Comparison of ENCODE assay signal across 8 mouse cellular contexts in genomic region chr1:105991931-105992837, GRCm38 (mm10). TPM values are rescaled to one million over a fixed set of nuclear protein-coding genes. Genes with fewer than 3 reads are reported as not detected.
DNase-seq lines count a peak whose midpoint lies in the region; ATAC-seq lines count a peak whose summit lies in the region.

No protein-coding gene starts in this region.

- peaks cover 67% of the 10 kb centered on the region for H3K4me1 ChIP-seq in erythroblast, embryonic 14.5 days (ENCODE audit: control insufficient read depth)
- peaks cover 31% of the 10 kb centered on the region for H3K4me1 ChIP-seq in embryonic facial prominence, embryonic 15.5 days

- no peaks in the 10 kb centered on the region for H3K27me3 ChIP-seq in erythroblast, embryonic 14.5 days (ENCODE audit: control insufficient read depth)
- H3K27me3 ChIP-seq in embryonic facial prominence, embryonic 15.5 days, result no peaks in the 10 kb centered on the region

- peak overlapping the region; percentile 96 for H3K4me2 ChIP-seq in embryonic facial prominence, embryonic 15.5 days (replicated peaks)

- WGBS in embryonic facial prominence, embryonic 15.5 days, result 28% methylated on average over 17 of the region's 17 CpGs

- DNase-seq in 416B (ENCODE audit: low read depth) (peak; percentile 46), liver (peak; percentile 12)
- no peak for DNase-seq in layer of hippocampus, adult 9-11 months
- no peak for DNase-seq in gastrocnemius, postnatal 4 days (ENCODE audit: low spot score in 2 of 2)
- DNase-seq in thymus, postnatal 14 days, result no peak

- H3K9me3 ChIP-seq in erythroblast, embryonic 14.5 days (ENCODE audit: control insufficient read depth, low read length), result no peaks in the 10 kb centered on the region
- H3K9me3 ChIP-seq in embryonic facial prominence, embryonic 15.5 days (replicated peaks), result no peaks in the 10 kb centered on the region

- H3K27ac ChIP-seq in embryonic facial prominence, embryonic 15.5 days (replicated peaks), result no peak overlapping the region

- peak overlapping the region; percentile 67; the same call in 1 of the 2 replicates for H3K9ac ChIP-seq in embryonic facial prominence, embryonic 15.5 days

- ATAC-seq in erythroblast, adult 5-6 weeks (replicated peaks; ENCODE audit: low FRiP score, poor library complexity, severe bottlenecking), result no peak
- no peak for ATAC-seq in embryonic facial prominence, embryonic 15.5 days (ENCODE audit: insufficient number of reproducible peaks, low FRiP score, low TSS enrichment, low read depth)

- no peaks in the 10 kb centered on the region for H3K36me3 ChIP-seq in erythroblast, embryonic 14.5 days (ENCODE audit: control insufficient read depth)
- no peaks in the 10 kb centered on the region for H3K36me3 ChIP-seq in embryonic facial prominence, embryonic 15.5 days

- peak overlapping the region; percentile 82 for H3K4me3 ChIP-seq in erythroblast, embryonic 14.5 days (replicated peaks)
- peak overlapping the region; percentile 79 for H3K4me3 ChIP-seq in embryonic facial prominence, embryonic 15.5 days (replicated peaks)

RNA-seq across cellular contexts. Expression of gene Zcchc2, which starts 2.0 kb away (rescaled TPM):
- 0.04 and 0.05 TPM in 2 replicates for polyA plus RNA-seq in erythroblast, embryonic 14.5 days (2012)
- total RNA-seq in erythroblast, adult 5-6 weeks (2015; ENCODE audit: low replicate concordance), result 4.2 and 15.7 TPM in 2 replicates
- 2.8 and 3.2 TPM in 2 replicates for total RNA-seq in erythroblast, adult 5-6 weeks (2017; ENCODE audit: low replicate concordance)
- polyA plus RNA-seq in embryonic facial prominence, embryonic 15.5 days (2015; fragmentation: Nextera tagmentation; extraction: Ambion mirVana), result 2.4 and 2.6 TPM in 2 replicates
- 1 to 10 TPM; 7.7 to 8.9 TPM for total RNA-seq in gastrocnemius, postnatal 4 days (2021)

Comparison
In these comparisons a context has a peak if more than half of its experiments do, and no peak if none do; other contexts are left out.
1. DNase-seq: peak in 416B (single experiment) and liver (single experiment); none in layer of hippocampus, adult 9-11 months (single experiment), gastrocnemius, postnatal 4 days (0 of 2) and thymus, postnatal 14 days (single experiment).